In genomic region chr15:82274927-82275901, GRCm38 (mm10) we compare ENCODE assay signal across 8 mouse cellular contexts. TPM values are rescaled to one million over a fixed set of nuclear protein-coding genes. Genes with fewer than 3 reads are reported as not detected.
DNase-seq lines count a peak whose midpoint lies in the region; ATAC-seq and TF ChIP-seq lines count a peak whose summit lies in the region.

No protein-coding gene starts in this region.

- H3K9me3 ChIP-seq in lung, embryonic 15.5 days = no peaks in the 10 kb centered on the region
- H3K9me3 ChIP-seq in forebrain, embryonic 13.5 days (replicated peaks) = no peaks in the 10 kb centered on the region
- no peaks in the 10 kb centered on the region for H3K9me3 ChIP-seq in liver, postnatal 0 days (ENCODE audit: low read length)
- no peaks in the 10 kb centered on the region for H3K9me3 ChIP-seq in stomach, embryonic 14.5 days (ENCODE audit: control insufficient read depth, low read depth, low read length)

- H3K4me1 ChIP-seq in lung, embryonic 15.5 days = peaks cover 15% of the 10 kb centered on the region
- H3K4me1 ChIP-seq in forebrain, embryonic 13.5 days = peaks cover 52% of the 10 kb centered on the region
- peaks cover 8% of the 10 kb centered on the region for H3K4me1 ChIP-seq in liver, postnatal 0 days (ENCODE audit: insufficient read depth)
- H3K4me1 ChIP-seq in stomach, embryonic 14.5 days (ENCODE audit: control insufficient read depth, insufficient read depth, low read length) = peaks cover 13% of the 10 kb centered on the region; the same call in 1 of the 2 replicates

- peak; percentile 52; the same call in 1 of the 2 replicates for ATAC-seq in lung, embryonic 15.5 days (ENCODE audit: borderline replicate concordance, extremely low read depth, low FRiP score, low TSS enrichment)
- ATAC-seq in cerebellum, adult (ENCODE audit: insufficient number of reproducible peaks, low FRiP score, low TSS enrichment) = peak; percentile 33; the same call in 1 of the 2 replicates
- peak; percentile 72 for ATAC-seq in forebrain, embryonic 13.5 days
- ATAC-seq in liver, postnatal 0 days = no peak
- peak; percentile 39; the same call in 1 of the 2 replicates for ATAC-seq in stomach, embryonic 14.5 days (ENCODE audit: insufficient number of reproducible peaks, insufficient read depth, low FRiP score, low read depth)
- no peak for ATAC-seq in megakaryocyte-erythroid progenitor cell, adult 5-6 weeks (replicated peaks; ENCODE audit: low FRiP score, low TSS enrichment, poor library complexity, severe bottlenecking)

- no peaks in the 10 kb centered on the region for H3K36me3 ChIP-seq in lung, embryonic 15.5 days
- H3K36me3 ChIP-seq in forebrain, embryonic 13.5 days (ENCODE audit: poor library complexity, severe bottlenecking) = peaks cover 25% of the 10 kb centered on the region
- no peaks in the 10 kb centered on the region for H3K36me3 ChIP-seq in liver, postnatal 0 days (replicated peaks; ENCODE audit: insufficient read depth, low read length)
- H3K36me3 ChIP-seq in stomach, embryonic 14.5 days (ENCODE audit: control insufficient read depth, insufficient read depth, low read length) = no peaks in the 10 kb centered on the region; the same call in 1 of the 2 replicates

- TF ChIP-seq CTCF in liver, postnatal 0 days (IDR thresholded peaks at IDR 0.05; ENCODE audit: low read depth) = no peak

- H3K4me2 ChIP-seq in lung, embryonic 15.5 days = peak overlapping the region; percentile 98
- H3K4me2 ChIP-seq in forebrain, embryonic 13.5 days = peak overlapping the region; percentile 97
- H3K4me2 ChIP-seq in liver, postnatal 0 days (ENCODE audit: low read depth, low read length) = peak overlapping the region; percentile 65
- peak overlapping the region; percentile 82 for H3K4me2 ChIP-seq in stomach, embryonic 14.5 days (replicated peaks; ENCODE audit: low read depth, low read length)

- peak overlapping the region; percentile 49 for H3K4me3 ChIP-seq in lung, embryonic 15.5 days
- peak overlapping the region; percentile 77 for H3K4me3 ChIP-seq in forebrain, embryonic 13.5 days
- peak overlapping the region; percentile 41 for H3K4me3 ChIP-seq in liver, postnatal 0 days (ENCODE audit: low read depth, low read length)
- H3K4me3 ChIP-seq in stomach, embryonic 14.5 days (ENCODE audit: low read depth, low read length) = peak overlapping the region; percentile 47

- H3K27me3 ChIP-seq in lung, embryonic 15.5 days = peaks cover 47% of the 10 kb centered on the region
- H3K27me3 ChIP-seq in forebrain, embryonic 13.5 days = peaks cover 18% of the 10 kb centered on the region; the same call in 1 of the 2 replicates
- peaks cover 47% of the 10 kb centered on the region for H3K27me3 ChIP-seq in liver, postnatal 0 days (ENCODE audit: insufficient read depth, low read length)
- H3K27me3 ChIP-seq in stomach, embryonic 14.5 days (ENCODE audit: control insufficient read depth, insufficient read depth, low read length) = peaks cover 6% of the 10 kb centered on the region

- peak overlapping the region; percentile 35 for H3K9ac ChIP-seq in lung, embryonic 15.5 days
- H3K9ac ChIP-seq in forebrain, embryonic 13.5 days = peak overlapping the region; percentile 93
- no peak overlapping the region for H3K9ac ChIP-seq in liver, postnatal 0 days (replicated peaks)
- H3K9ac ChIP-seq in stomach, embryonic 14.5 days (replicated peaks; ENCODE audit: low read depth, low read length) = peak overlapping the region; percentile 58

- no peak overlapping the region for H3K27ac ChIP-seq in lung, embryonic 15.5 days
- H3K27ac ChIP-seq in forebrain, embryonic 13.5 days = peak overlapping the region; percentile 95
- no peak overlapping the region for H3K27ac ChIP-seq in liver, postnatal 0 days (ENCODE audit: low read depth)
- H3K27ac ChIP-seq in stomach, embryonic 14.5 days (ENCODE audit: low read length) = peak overlapping the region; percentile 1; the same call in 1 of the 2 replicates

- no peak for TF ChIP-seq EP300 in liver, postnatal 0 days (IDR thresholded peaks at IDR 0.05; ENCODE audit: low read depth)

- under 1% methylated on average over 83 of the region's 86 CpGs for WGBS in lung, embryonic 15.5 days
- under 1% methylated on average over 62 of the region's 86 CpGs for WGBS in forebrain, embryonic 13.5 days
- 1% methylated on average over 77 of the region's 86 CpGs for WGBS in liver, postnatal 0 days (ENCODE audit: insufficient replicate concordance)
- WGBS in stomach, embryonic 14.5 days = 1% methylated on average over 67 of the region's 86 CpGs

- DNase-seq in lung, postnatal 14 days = no peak
- DNase-seq in kidney, postnatal 14 days = peak; percentile 22
- no peak for DNase-seq in liver, postnatal 0 days

RNA-seq across cellular contexts. Expression of gene Sept3, which starts 0.5 kb away (rescaled TPM):
- 4.1 and 6.3 TPM in 2 replicates for polyA plus RNA-seq in lung, embryonic 15.5 days (2015; fragmentation: Nextera tagmentation; extraction: Ambion mirVana)
- polyA plus RNA-seq in forebrain, embryonic 13.5 days (2015; fragmentation: Nextera tagmentation; extraction: Ambion mirVana) = 248 and 264 TPM in 2 replicates
- polyA plus RNA-seq in liver, postnatal 0 days (2015; fragmentation: Nextera tagmentation; extraction: Ambion mirVana) = 0.06 and 0.07 TPM in 2 replicates
- polyA plus RNA-seq in stomach, embryonic 14.5 days (2014; fragmentation: Nextera tagmentation; extraction: Ambion mirVana) = 16.1 and 16.6 TPM in 2 replicates
- total RNA-seq in megakaryocyte-erythroid progenitor cell, adult 5-6 weeks (2014; fragmentation: Nextera tagmentation) = not detected in 2 replicates
- 0.27 and 1.4 TPM in 2 replicates for total RNA-seq in megakaryocyte-erythroid progenitor cell, adult 5-6 weeks (2017)

RNA-seq across cellular contexts. Expression of gene 1500009C09Rik, which starts 23.0 kb away (rescaled TPM):
- not detected in 2 replicates for polyA plus RNA-seq in lung, embryonic 15.5 days (2015; fragmentation: Nextera tagmentation; extraction: Ambion mirVana)
- polyA plus RNA-seq in forebrain, embryonic 13.5 days (2015; fragmentation: Nextera tagmentation; extraction: Ambion mirVana) = 7.7 and 7.8 TPM in 2 replicates
- not detected in 2 replicates for polyA plus RNA-seq in liver, postnatal 0 days (2015; fragmentation: Nextera tagmentation; extraction: Ambion mirVana)
- polyA plus RNA-seq in stomach, embryonic 14.5 days (2014; fragmentation: Nextera tagmentation; extraction: Ambion mirVana) = not detected in 2 replicates
- not detected in 2 replicates for total RNA-seq in megakaryocyte-erythroid progenitor cell, adult 5-6 weeks (2014; fragmentation: Nextera tagmentation)
- not detected in 2 replicates for total RNA-seq in megakaryocyte-erythroid progenitor cell, adult 5-6 weeks (2017)

RNA-seq across cellular contexts. Expression of gene Wbp2nl, which starts 23.5 kb away (rescaled TPM):
- polyA plus RNA-seq in lung, embryonic 15.5 days (2015; fragmentation: Nextera tagmentation; extraction: Ambion mirVana) = 0.37 and 0.40 TPM in 2 replicates
- not detected in 2 replicates for polyA plus RNA-seq in forebrain, embryonic 13.5 days (2015; fragmentation: Nextera tagmentation; extraction: Ambion mirVana)
- 0.07 and 0.09 TPM in 2 replicates for polyA plus RNA-seq in liver, postnatal 0 days (2015; fragmentation: Nextera tagmentation; extraction: Ambion mirVana)
- 0.18 and 0.29 TPM in 2 replicates for polyA plus RNA-seq in stomach, embryonic 14.5 days (2014; fragmentation: Nextera tagmentation; extraction: Ambion mirVana)
- total RNA-seq in megakaryocyte-erythroid progenitor cell, adult 5-6 weeks (2014; fragmentation: Nextera tagmentation) = 0.77 TPM in 1 of 2 replicates, not detected in the other
- total RNA-seq in megakaryocyte-erythroid progenitor cell, adult 5-6 weeks (2017) = not detected in 2 replicates

RNA-seq across cellular contexts. Expression of gene Cenpm, which starts 30.7 kb away (rescaled TPM):
- 71.6 and 74.5 TPM in 2 replicates for polyA plus RNA-seq in lung, embryonic 15.5 days (2015; fragmentation: Nextera tagmentation; extraction: Ambion mirVana)
- polyA plus RNA-seq in forebrain, embryonic 13.5 days (2015; fragmentation: Nextera tagmentation; extraction: Ambion mirVana) = 71.5 and 76.5 TPM in 2 replicates
- 27.8 and 30.7 TPM in 2 replicates for polyA plus RNA-seq in liver, postnatal 0 days (2015; fragmentation: Nextera tagmentation; extraction: Ambion mirVana)
- 72.1 and 86.7 TPM in 2 replicates for polyA plus RNA-seq in stomach, embryonic 14.5 days (2014; fragmentation: Nextera tagmentation; extraction: Ambion mirVana)
- total RNA-seq in megakaryocyte-erythroid progenitor cell, adult 5-6 weeks (2014; fragmentation: Nextera tagmentation) = 20.7 and 53.8 TPM in 2 replicates
- 19.0 and 23.2 TPM in 2 replicates for total RNA-seq in megakaryocyte-erythroid progenitor cell, adult 5-6 weeks (2017)

RNA-seq across cellular contexts. Expression of gene Tnfrsf13c, which starts 51.0 kb away (rescaled TPM):
- polyA plus RNA-seq in lung, embryonic 15.5 days (2015; fragmentation: Nextera tagmentation; extraction: Ambion mirVana) = 0.12 TPM in 1 of 2 replicates, not detected in the other
- 0.15 and 0.22 TPM in 2 replicates for polyA plus RNA-seq in forebrain, embryonic 13.5 days (2015; fragmentation: Nextera tagmentation; extraction: Ambion mirVana)
- 2.0 and 2.3 TPM in 2 replicates for polyA plus RNA-seq in liver, postnatal 0 days (2015; fragmentation: Nextera tagmentation; extraction: Ambion mirVana)
- polyA plus RNA-seq in stomach, embryonic 14.5 days (2014; fragmentation: Nextera tagmentation; extraction: Ambion mirVana) = 0.18 TPM in 1 of 2 replicates, not detected in the other
- 0.49 and 1.2 TPM in 2 replicates for total RNA-seq in megakaryocyte-erythroid progenitor cell, adult 5-6 weeks (2014; fragmentation: Nextera tagmentation)
- total RNA-seq in megakaryocyte-erythroid progenitor cell, adult 5-6 weeks (2017) = 0.46 and 0.75 TPM in 2 replicates

Comparison
In these comparisons a context has a peak if more than half of its experiments do, and no peak if none do; other contexts are left out.
1. ATAC-seq: peak in lung, embryonic 15.5 days (single experiment), cerebellum, adult (single experiment), forebrain, embryonic 13.5 days (single experiment) and stomach, embryonic 14.5 days (single experiment); none in liver, postnatal 0 days (single experiment) and megakaryocyte-erythroid progenitor cell, adult 5-6 weeks (single experiment).
2. H3K27ac ChIP-seq: peak in forebrain, embryonic 13.5 days (single experiment) and stomach, embryonic 14.5 days (single experiment); none in lung, embryonic 15.5 days (single experiment) and liver, postnatal 0 days (single experiment).
3. RNA of gene Sept3, which starts 0.5 kb away (polyA plus RNA-seq): 248 to 264 TPM in forebrain, embryonic 13.5 days; 16.1 to 16.6 TPM in stomach, embryonic 14.5 days, 4.1 to 6.3 TPM in lung, embryonic 15.5 days and 0.06 to 0.07 TPM in liver, postnatal 0 days; every median in the first group is over 10 times any median in the second.
4. Peak in every context shown above with its lines, with median percentiles within 50 percentile points of each other: H3K4me2 ChIP-seq and H3K4me3 ChIP-seq.